Mouse (Mus musculus): ENCODE data around the gene Wnt5b.

The Wnt5b gene

GRCm38 (mm10) chr6:119482958-119483600 is 61.1 kb downstream of the Wnt5b start:
- DNase-seq, result peak; percentile 49 to 63

- peak in 1 of 2 experiments; percentile 50 for DNase-seq
Observed at GRCm38 (mm10) chr6:119481741-119482390, 62.3 kb downstream of the Wnt5b start.

- DNase-seq, result peak; percentile 35 to 65
Observed at GRCm38 (mm10) chr6:119480706-119481331, 63.3 kb downstream of the Wnt5b start.

GRCm38 (mm10) chr6:119479876-119480705 is 64.1 kb downstream of the Wnt5b start:
- DNase-seq, result peak; percentile 58 to 79

GRCm38 (mm10) chr6:119479343-119479875 is 64.7 kb downstream of the Wnt5b start, which contains the start of gene Fbxl14:
Gene Fbxl14, plus strand, starts transcription at chr6:119479668.
- DNase-seq, result peak; percentile 57 to 86

GRCm38 (mm10) chr6:119478560-119479342 is 65.4 kb downstream of the Wnt5b start:
- peak; percentile 87 to 93 for DNase-seq

- no peak for DNase-seq
Observed at GRCm38 (mm10) chr6:119477686-119478310, 66.3 kb downstream of the Wnt5b start.

- no peak for DNase-seq
Observed at GRCm38 (mm10) chr6:119475988-119476387, 68.2 kb downstream of the Wnt5b start.

- DNase-seq, result no peak
Observed at GRCm38 (mm10) chr6:119473992-119474391, 70.2 kb downstream of the Wnt5b start.

- no peak for DNase-seq
Observed at GRCm38 (mm10) chr6:119473446-119473845, 70.7 kb downstream of the Wnt5b start.

- no peak for DNase-seq
Observed at GRCm38 (mm10) chr6:119472705-119473104, 71.4 kb downstream of the Wnt5b start.

GRCm38 (mm10) chr6:119472135-119472534 is 72.0 kb downstream of the Wnt5b start:
- peak; percentile 74 to 76 for DNase-seq

- no peak for DNase-seq
Observed at GRCm38 (mm10) chr6:119470777-119471176, 73.4 kb downstream of the Wnt5b start.

GRCm38 (mm10) chr6:119467785-119468059 is 76.4 kb downstream of the Wnt5b start:
- DNase-seq, result peak in 1 of 2 experiments; percentile 37

GRCm38 (mm10) chr6:119466921-119467784 is 77.0 kb downstream of the Wnt5b start:
- DNase-seq, result peak; percentile 70 to 93

- no peak for DNase-seq
Observed at GRCm38 (mm10) chr6:119466161-119466560, 78.0 kb downstream of the Wnt5b start.

GRCm38 (mm10) chr6:119460391-119460790 is 83.8 kb downstream of the Wnt5b start:
- no peak for DNase-seq

GRCm38 (mm10) chr6:119459041-119459440 is 85.1 kb downstream of the Wnt5b start:
- DNase-seq, result no peak

- no peak for DNase-seq
Observed at GRCm38 (mm10) chr6:119458166-119458565, 86.0 kb downstream of the Wnt5b start.

- peak; percentile 72 to 77 for DNase-seq
Observed at GRCm38 (mm10) chr6:119451981-119452499, 92.1 kb downstream of the Wnt5b start.

Measured in kidney, postnatal 25 days (tissue).